Mouse (Mus musculus): ENCODE results near the gene Pced1b.

GRCm38 (mm10) chr15:97383523-97384141, 136.7 kb downstream of the Pced1b start:
- TF ChIP-seq CTCF (conservative IDR thresholded peaks at IDR 0.05; ENCODE audit: low read length), result no peak
- TF ChIP-seq NANOG (IDR thresholded peaks at IDR 0.05; ENCODE audit: borderline replicate concordance, low read length), result no peak
- TF ChIP-seq POU5F1 (IDR thresholded peaks at IDR 0.05; ENCODE audit: borderline replicate concordance, low read length), result no peak
